Mouse (Mus musculus) intestine, embryonic 14.5 days (tissue): ENCODE data around the gene Cytip. TPM values are rescaled to one million over a fixed set of nuclear protein-coding genes. Genes with fewer than 3 reads are reported as not detected.

Experiments used
- ATAC-seq: fragments of 200-750 bp; cut with Nextera tagmentation; replicated peaks from 2 replicates; pipeline ENCODE4 v1.8.0; 2017; ENCODE audit warnings: low read depth, moderate number of reproducible peaks, moderate TSS enrichment, moderate library complexity; ENCODE audit not compliant: low FRiP score, low TSS enrichment
- DNase-seq: peaks from one replicate; pipeline ENCODE4 v3.0.0-alpha.2; 2018; ENCODE audit warnings: low spot score
- H3K27ac ChIP-seq: fragments of 300-500 bp; sonication (generic); 2 replicates; pipeline ENCODE4 v1.5.1; 2014; ENCODE audit warnings: low read depth, mild to moderate bottlenecking, control low read depth
- H3K27me3 ChIP-seq: fragments of 300-500 bp; sonication (generic); replicated peaks from 2 replicates; pipeline ENCODE4 v1.6.1; 2014; ENCODE audit warnings: low read length, control low read depth; ENCODE audit not compliant: control insufficient read depth, insufficient read depth
- H3K36me3 ChIP-seq: fragments of 300-500 bp; sonication (generic); 2 replicates; pipeline ENCODE4 v1.6.1; 2014; ENCODE audit warnings: low read length, control low read depth; ENCODE audit not compliant: control insufficient read depth, insufficient read depth
- H3K4me1 ChIP-seq: fragments of 300-500 bp; sonication (generic); replicated peaks from 2 replicates; pipeline ENCODE4 v1.6.1; 2014; ENCODE audit warnings: low read length, control low read depth, mixed read lengths; ENCODE audit not compliant: control insufficient read depth, insufficient read depth
- H3K4me2 ChIP-seq: fragments of 300-500 bp; sonication (generic); 2 replicates; pipeline ENCODE4 v1.6.1; 2014; ENCODE audit warnings: low read length
- H3K4me3 ChIP-seq: fragments of 300-500 bp; sonication (generic); 2 replicates; pipeline ENCODE4 v1.5.1; 2014; ENCODE audit warnings: low read depth, low read length, control low read depth, mixed read lengths
- H3K9ac ChIP-seq: fragments of 300-500 bp; sonication (generic); 2 replicates; pipeline ENCODE4 v1.6.1; 2014; ENCODE audit warnings: mild to moderate bottlenecking, low read length
- H3K9me3 ChIP-seq: fragments of 300-500 bp; sonication (generic); 2 replicates; pipeline ENCODE4 v1.6.1; 2016; ENCODE audit warnings: low read length, control low read depth; ENCODE audit not compliant: control insufficient read depth
- WGBS: fragments of 180-500 bp; shearing (Covaris S2); extraction: QIAGEN DNeasy Blood & Tissue Kit; methylation state at CpG from one replicate; pipeline ENCODE4 v1.1.7; 2014; 5-methylcytosine and 5-hydroxymethylcytosine counted together
- polyA plus RNA-seq: library from polyadenylated mRNA; unstranded; fragments of >200 nt; fragmentation: Nextera tagmentation; extraction: Ambion mirVana; gene quantifications from 2 replicates; pipeline ENCODE4 v1.2.1, GENCODE M21; 2014

Gene Cytip
- polyA plus RNA-seq, 1 experiment from 2014 or later, result 1.1 TPM

DNA sequence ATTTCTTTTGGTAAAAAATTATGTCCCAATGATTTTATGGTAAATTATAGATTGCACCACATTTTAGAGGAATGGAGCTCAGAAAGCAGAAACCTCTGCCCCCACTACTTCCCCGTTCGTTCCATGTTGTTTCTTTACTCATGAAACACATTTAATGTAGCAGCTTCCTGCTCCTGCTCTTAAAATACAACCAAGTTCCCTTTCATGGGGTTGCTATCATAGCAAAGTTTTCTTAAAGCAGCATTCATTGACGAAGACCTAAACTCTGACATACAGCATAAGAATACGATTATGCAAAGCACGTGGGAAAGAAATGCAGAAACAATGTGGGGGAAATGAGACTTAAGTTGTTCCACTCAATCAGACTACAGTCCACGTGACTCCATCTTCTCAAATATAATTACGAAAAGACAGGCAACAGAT, 45.3 kb downstream of the Cytip start:
- Histone ChIP-seq H3K36me3 (no peaks in the 10 kb centered on the region), H3K27me3 (no peaks in the 10 kb centered on the region), H3K4me3 (no peak overlapping the region), H3K4me1 (no peaks in the 10 kb centered on the region), H3K27ac (no peak overlapping the region), H3K9ac (no peak overlapping the region), H3K9me3 (no peaks in the 10 kb centered on the region), H3K4me2 (no peak overlapping the region)
- no peak for ATAC-seq
- no peak for DNase-seq
- WGBS, result 88% methylated on average over 7 of the region's 7 CpGs

- 85% methylated on average over 5 of the region's 5 CpGs for WGBS
- Histone ChIP-seq H3K4me1 (no peaks in the 10 kb centered on the region), H3K36me3 (no peaks in the 10 kb centered on the region), H3K27ac (no peak overlapping the region), H3K4me2 (no peak overlapping the region), H3K4me3 (no peak overlapping the region), H3K9me3 (no peaks in the 10 kb centered on the region), H3K9ac (no peak overlapping the region), H3K27me3 (no peaks in the 10 kb centered on the region)
- DNase-seq (no peak), ATAC-seq (no peak)
Measured at GRCm38 (mm10) chr2:58146572-58146971, 48.8 kb downstream of the Cytip start.

- Histone ChIP-seq H3K4me1 (no peaks in the 10 kb centered on the region), H3K4me3 (no peak overlapping the region), H3K36me3 (no peaks in the 10 kb centered on the region), H3K9me3 (no peaks in the 10 kb centered on the region), H3K9ac (no peak overlapping the region), H3K4me2 (no peak overlapping the region), H3K27me3 (no peaks in the 10 kb centered on the region), H3K27ac (no peak overlapping the region)
- 66% methylated on average over 1 of the region's 1 CpGs for WGBS
- DNase-seq (no peak), ATAC-seq (no peak)
Measured at GRCm38 (mm10) chr2:58140531-58140930, 54.8 kb downstream of the Cytip start.

- H3K4me3 ChIP-seq, result no peak overlapping the region
- no peak overlapping the region for H3K4me2 ChIP-seq
- 86% methylated on average over 5 of the region's 5 CpGs for WGBS
- H3K27ac ChIP-seq, result no peak overlapping the region
- no peak overlapping the region for H3K9ac ChIP-seq
- no peaks in the 10 kb centered on the region for H3K4me1 ChIP-seq
- ATAC-seq, result no peak
- no peaks in the 10 kb centered on the region for H3K9me3 ChIP-seq
- no peaks in the 10 kb centered on the region for H3K27me3 ChIP-seq
- H3K36me3 ChIP-seq, result no peaks in the 10 kb centered on the region
- DNase-seq, result no peak
Measured at GRCm38 (mm10) chr2:58138611-58139010, 56.7 kb downstream of the Cytip start.

DNA sequence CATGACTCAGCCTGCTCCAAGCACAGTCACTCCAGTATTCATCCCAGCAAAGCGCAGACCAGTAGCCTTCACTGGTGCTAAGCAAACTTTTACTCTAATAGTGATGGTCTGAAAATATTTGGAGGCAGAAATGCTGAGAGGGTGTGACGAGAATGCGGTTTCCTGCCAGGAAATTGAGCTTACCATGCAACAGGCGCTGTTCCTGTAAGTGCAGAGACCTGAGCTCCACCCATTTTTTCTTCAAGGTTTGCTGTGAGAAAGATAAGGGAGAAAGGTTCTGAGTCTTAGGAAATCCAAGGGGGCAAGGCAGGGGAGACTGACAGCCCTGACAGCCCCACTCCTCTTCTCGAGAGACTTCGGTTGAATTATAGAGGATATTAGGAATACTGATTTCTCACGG, 57.7 kb downstream of the Cytip start:
- Histone ChIP-seq H3K9ac (no peak overlapping the region), H3K9me3 (no peaks in the 10 kb centered on the region), H3K36me3 (no peaks in the 10 kb centered on the region), H3K27me3 (no peaks in the 10 kb centered on the region), H3K27ac (no peak overlapping the region), H3K4me1 (no peaks in the 10 kb centered on the region), H3K4me3 (no peak overlapping the region), H3K4me2 (no peak overlapping the region)
- WGBS, result 84% methylated on average over 7 of the region's 7 CpGs
- ATAC-seq (no peak), DNase-seq (no peak)

DNA sequence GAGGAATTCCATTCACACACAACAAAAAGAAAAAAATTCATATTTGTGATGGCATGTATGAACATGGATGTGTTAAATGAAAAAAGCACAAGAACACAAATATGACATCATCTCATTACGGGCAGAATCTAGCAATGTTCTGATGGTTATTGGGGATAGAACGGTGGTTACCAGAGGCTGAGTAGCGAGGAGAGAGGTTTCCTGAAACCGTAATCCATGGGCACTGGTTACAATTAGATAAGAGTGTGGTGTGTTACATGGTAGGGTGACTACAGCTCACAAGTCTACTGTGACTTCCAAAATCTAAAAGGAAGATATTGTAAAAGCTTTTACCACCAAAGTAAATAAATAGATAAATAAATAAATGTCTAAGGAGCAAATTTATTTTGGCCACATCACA, 58.8 kb downstream of the Cytip start:
- no peaks in the 10 kb centered on the region for H3K27me3 ChIP-seq
- H3K4me3 ChIP-seq, result no peak overlapping the region
- no peak overlapping the region for H3K9ac ChIP-seq
- H3K4me1 ChIP-seq, result no peaks in the 10 kb centered on the region
- no peaks in the 10 kb centered on the region for H3K9me3 ChIP-seq
- no peak for ATAC-seq
- no peak overlapping the region for H3K4me2 ChIP-seq
- no peak overlapping the region for H3K27ac ChIP-seq
- WGBS, result 89% methylated on average over 4 of the region's 4 CpGs
- no peaks in the 10 kb centered on the region for H3K36me3 ChIP-seq
- no peak for DNase-seq

DNA sequence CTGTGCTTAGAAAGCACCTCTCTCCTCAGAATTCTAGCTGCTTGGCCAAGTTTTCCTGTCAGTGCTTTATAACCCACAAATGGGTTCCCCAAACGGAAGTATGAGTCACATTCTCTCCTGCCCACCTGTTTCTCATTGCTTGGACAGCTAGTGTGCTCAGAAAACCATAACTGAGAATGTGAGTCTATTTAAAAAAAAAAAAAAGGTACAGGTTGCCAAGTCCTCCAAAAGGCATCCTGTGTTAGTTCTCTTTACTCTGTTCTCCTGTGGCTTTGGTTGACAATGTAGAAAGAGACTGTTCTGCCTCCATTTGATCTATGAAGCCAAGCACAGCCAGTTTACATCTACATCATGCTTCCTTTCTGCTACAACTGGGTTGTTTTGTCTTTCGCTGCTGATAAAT, 60.3 kb downstream of the Cytip start:
- H3K27me3 ChIP-seq, result no peaks in the 10 kb centered on the region
- no peak for DNase-seq
- H3K9me3 ChIP-seq, result no peaks in the 10 kb centered on the region
- H3K4me1 ChIP-seq, result no peaks in the 10 kb centered on the region
- 66% methylated on average over 2 of the region's 2 CpGs for WGBS
- ATAC-seq, result no peak
- no peak overlapping the region for H3K4me2 ChIP-seq
- H3K4me3 ChIP-seq, result no peak overlapping the region
- no peaks in the 10 kb centered on the region for H3K36me3 ChIP-seq
- no peak overlapping the region for H3K27ac ChIP-seq
- no peak overlapping the region for H3K9ac ChIP-seq

DNA sequence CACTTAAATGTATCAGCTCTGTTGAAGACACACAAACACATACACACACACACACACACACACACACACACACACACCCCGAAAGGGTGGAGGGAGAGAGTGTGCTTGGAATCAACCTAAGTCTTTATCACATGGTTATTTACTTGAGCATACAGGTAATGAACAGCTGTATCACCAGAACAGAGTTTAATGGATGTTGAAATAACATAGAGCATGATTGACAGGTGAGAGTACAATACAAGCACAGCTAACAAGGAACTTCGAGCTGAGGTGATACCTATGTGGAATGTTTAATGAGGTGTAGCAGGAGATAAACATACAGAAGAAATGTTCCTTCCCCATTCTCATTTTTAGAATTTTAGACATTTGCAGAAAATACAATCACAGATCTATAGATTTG, 62.7 kb downstream of the Cytip start:
- no peak overlapping the region for H3K4me3 ChIP-seq
- H3K27me3 ChIP-seq, result no peaks in the 10 kb centered on the region
- H3K9ac ChIP-seq, result no peak overlapping the region
- H3K4me2 ChIP-seq, result no peak overlapping the region
- WGBS, result 58% methylated on average over 2 of the region's 2 CpGs
- no peaks in the 10 kb centered on the region for H3K36me3 ChIP-seq
- DNase-seq (no peak), ATAC-seq (no peak)
- H3K4me1 ChIP-seq, result no peaks in the 10 kb centered on the region
- H3K9me3 ChIP-seq, result no peaks in the 10 kb centered on the region
- no peak overlapping the region for H3K27ac ChIP-seq

- 73% methylated on average over 5 of the region's 5 CpGs for WGBS
- Histone ChIP-seq H3K9me3 (no peaks in the 10 kb centered on the region), H3K4me2 (no peak overlapping the region), H3K27ac (no peak overlapping the region), H3K4me1 (no peaks in the 10 kb centered on the region), H3K36me3 (no peaks in the 10 kb centered on the region), H3K27me3 (no peaks in the 10 kb centered on the region), H3K9ac (no peak overlapping the region), H3K4me3 (no peak overlapping the region)
- DNase-seq (no peak), ATAC-seq (no peak)
Measured at GRCm38 (mm10) chr2:58129903-58130302, 65.4 kb downstream of the Cytip start.
